Mouse (Mus musculus): ENCODE results near the gene Zfp69. TPM values are rescaled to one million over a fixed set of nuclear protein-coding genes. Genes with fewer than 3 reads are reported as not detected.
A peak's percentile ranks its signal among the peaks of the same experiment; 100 is the strongest.

The Zfp69 gene
- total and polyA plus RNA-seq, 2 experiments from 2014 or later, result 3.1 to 4.5 TPM

DNA sequence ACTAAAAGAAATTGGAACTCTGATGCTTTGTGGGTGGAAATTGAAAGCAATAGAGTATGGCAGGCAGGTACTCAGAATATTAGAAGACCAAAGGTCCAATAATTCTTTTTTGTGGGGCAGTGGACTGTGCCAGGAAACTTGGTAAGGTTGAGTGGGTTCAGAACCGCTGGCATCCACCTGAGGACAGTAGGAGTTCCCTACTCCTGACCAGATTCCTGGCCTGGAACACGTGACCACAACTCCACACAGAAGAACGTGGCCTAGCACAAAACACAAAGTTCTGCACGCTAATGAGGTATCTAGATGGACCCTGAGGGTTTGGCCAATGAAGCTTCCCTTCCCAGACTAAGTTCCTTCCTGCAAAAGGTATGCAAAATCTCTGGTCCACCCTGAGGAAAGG lies 38.6 kb downstream of the Zfp69 start:
- no peak for DNase-seq
- WGBS, result 45% methylated on average over 4 of the region's 4 CpGs
- Histone ChIP-seq H3K4me2 (ENCODE audit: low read depth) (no peak overlapping the region), H3K4me3 (ENCODE audit: low read depth, low read length) (no peak overlapping the region), H3K27me3 (ENCODE audit: insufficient read depth, low read length) (no peaks in the 10 kb centered on the region), H3K36me3 (ENCODE audit: insufficient read depth) (no peaks in the 10 kb centered on the region), H3K27ac (ENCODE audit: low read depth, low read length) (no peak overlapping the region), H3K9me3 (ENCODE audit: low read length) (no peaks in the 10 kb centered on the region), H3K4me1 (ENCODE audit: insufficient read depth) (no peaks in the 10 kb centered on the region), H3K9ac (no peak overlapping the region)
- TF ChIP-seq CTCF (IDR thresholded peaks at IDR 0.05; ENCODE audit: low read depth), result no peak
- no peak for ATAC-seq

- ATAC-seq, result no peak
- Histone ChIP-seq H3K36me3 (ENCODE audit: insufficient read depth) (no peaks in the 10 kb centered on the region), H3K27ac (ENCODE audit: low read depth, low read length) (no peak overlapping the region), H3K4me2 (ENCODE audit: low read depth) (no peak overlapping the region), H3K4me1 (ENCODE audit: insufficient read depth) (no peaks in the 10 kb centered on the region), H3K4me3 (ENCODE audit: low read depth, low read length) (no peak overlapping the region), H3K9me3 (ENCODE audit: low read length) (no peaks in the 10 kb centered on the region), H3K27me3 (ENCODE audit: insufficient read depth, low read length) (no peaks in the 10 kb centered on the region), H3K9ac (no peak overlapping the region)
- no peak for DNase-seq
- 83% methylated on average over 6 of the region's 6 CpGs for WGBS
- TF ChIP-seq CTCF (IDR thresholded peaks at IDR 0.05; ENCODE audit: low read depth), result no peak
Measured at GRCm38 (mm10) chr4:120911086-120911485, 40.4 kb downstream of the Zfp69 start.

GRCm38 (mm10) chr4:120909558-120910150 lies 41.8 kb downstream of the Zfp69 start:
- H3K36me3 ChIP-seq (ENCODE audit: insufficient read depth), result no peaks in the 10 kb centered on the region
- no peaks in the 10 kb centered on the region for H3K4me1 ChIP-seq (ENCODE audit: insufficient read depth)
- ATAC-seq (peak; percentile 58; the same call in 1 of the 2 replicates), DNase-seq (peak; percentile 90)
- no peaks in the 10 kb centered on the region for H3K27me3 ChIP-seq (ENCODE audit: insufficient read depth, low read length)
- H3K9ac ChIP-seq, result no peak overlapping the region
- peak; percentile 95 for TF ChIP-seq CTCF (IDR thresholded peaks at IDR 0.05; ENCODE audit: low read depth)
- WGBS, result 31% methylated on average over 15 of the region's 15 CpGs
- H3K4me2 ChIP-seq (ENCODE audit: low read depth), result no peak overlapping the region
- no peak overlapping the region for H3K27ac ChIP-seq (ENCODE audit: low read depth, low read length)
- no peaks in the 10 kb centered on the region for H3K9me3 ChIP-seq (ENCODE audit: low read length)
- H3K4me3 ChIP-seq (ENCODE audit: low read depth, low read length), result no peak overlapping the region

- TF ChIP-seq CTCF (IDR thresholded peaks at IDR 0.05; ENCODE audit: low read depth), result no peak
- H3K9me3 ChIP-seq (ENCODE audit: low read length), result no peaks in the 10 kb centered on the region
- no peaks in the 10 kb centered on the region for H3K36me3 ChIP-seq (ENCODE audit: insufficient read depth)
- no peak overlapping the region for H3K27ac ChIP-seq (ENCODE audit: low read depth, low read length)
- ATAC-seq (no peak), DNase-seq (no peak)
- WGBS, result 76% methylated on average over 5 of the region's 5 CpGs
- H3K27me3 ChIP-seq (ENCODE audit: insufficient read depth, low read length), result no peaks in the 10 kb centered on the region
- no peaks in the 10 kb centered on the region for H3K4me1 ChIP-seq (ENCODE audit: insufficient read depth)
- H3K9ac ChIP-seq, result no peak overlapping the region
- no peak overlapping the region for H3K4me3 ChIP-seq (ENCODE audit: low read depth, low read length)
- no peak overlapping the region for H3K4me2 ChIP-seq (ENCODE audit: low read depth)
Measured at GRCm38 (mm10) chr4:120905644-120906043, 45.9 kb downstream of the Zfp69 start.

DNA sequence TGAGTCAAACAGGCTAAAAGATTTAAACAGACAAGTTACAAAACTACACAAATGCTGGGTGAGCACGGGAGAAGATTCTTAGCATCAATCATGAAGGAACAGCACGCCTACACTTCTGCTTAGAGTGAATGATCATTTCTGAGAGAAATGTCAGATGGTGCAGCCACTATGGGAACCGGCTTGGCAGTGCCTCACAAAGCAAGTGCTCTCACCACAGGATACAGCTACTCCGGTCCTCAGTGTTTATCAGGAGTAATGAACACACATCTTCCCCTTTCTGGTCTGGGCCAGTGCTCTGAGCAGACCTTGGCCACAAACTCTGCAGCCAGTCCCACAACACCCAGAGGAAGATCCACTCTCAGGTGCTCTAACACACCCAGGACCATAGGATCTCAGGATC lies 47.0 kb downstream of the Zfp69 start:
- no peaks in the 10 kb centered on the region for H3K4me1 ChIP-seq (ENCODE audit: insufficient read depth)
- WGBS, result 80% methylated on average over 4 of the region's 4 CpGs
- H3K27me3 ChIP-seq (ENCODE audit: insufficient read depth, low read length), result no peaks in the 10 kb centered on the region
- H3K9me3 ChIP-seq (ENCODE audit: low read length), result no peaks in the 10 kb centered on the region
- no peak overlapping the region for H3K4me3 ChIP-seq (ENCODE audit: low read depth, low read length)
- no peaks in the 10 kb centered on the region for H3K36me3 ChIP-seq (ENCODE audit: insufficient read depth)
- no peak overlapping the region for H3K9ac ChIP-seq
- no peak overlapping the region for H3K4me2 ChIP-seq (ENCODE audit: low read depth)
- no peak for DNase-seq
- no peak for TF ChIP-seq CTCF (IDR thresholded peaks at IDR 0.05; ENCODE audit: low read depth)
- no peak overlapping the region for H3K27ac ChIP-seq (ENCODE audit: low read depth, low read length)
- ATAC-seq, result no peak

DNA sequence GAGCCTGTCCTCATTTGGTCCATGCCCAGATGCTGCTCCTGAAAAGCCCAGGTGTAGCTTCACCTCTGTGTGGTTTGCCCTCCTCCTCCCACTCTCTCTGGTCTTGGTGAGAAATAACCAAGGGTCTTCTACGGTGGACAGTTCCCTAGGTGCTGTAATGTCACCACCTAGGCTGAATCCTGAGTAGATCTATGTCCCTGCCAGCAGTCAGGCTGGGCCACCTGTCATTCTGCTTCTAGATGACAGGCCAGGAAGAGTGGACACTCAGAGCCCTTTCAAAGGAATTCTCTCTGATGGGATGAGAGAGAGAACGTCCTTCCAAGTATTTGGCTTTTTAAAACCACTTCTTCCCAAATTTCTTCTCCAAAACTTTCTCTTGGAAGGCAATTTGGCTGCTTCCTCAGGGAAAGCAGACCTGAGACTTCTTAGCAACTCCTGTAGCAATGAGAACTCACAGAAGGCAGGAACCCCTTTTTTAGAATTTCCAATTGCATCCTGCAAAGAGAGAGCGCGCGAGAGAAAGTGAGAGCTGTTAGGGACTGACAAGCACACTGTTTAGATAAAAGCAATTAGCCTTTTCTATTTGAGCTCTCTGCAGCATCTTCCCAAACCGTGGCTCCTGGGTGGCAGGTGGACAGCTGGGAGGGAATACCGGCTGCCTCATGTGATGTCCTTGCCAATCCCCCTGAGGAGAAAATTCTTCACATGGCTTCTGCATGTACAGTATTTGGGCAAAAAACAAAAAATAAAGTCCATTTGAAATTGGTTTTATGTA lies 55.5 kb downstream of the Zfp69 start:
- Histone ChIP-seq H3K4me3 (ENCODE audit: low read depth, low read length) (no peak overlapping the region), H3K27me3 (ENCODE audit: insufficient read depth, low read length) (no peaks in the 10 kb centered on the region), H3K4me1 (ENCODE audit: insufficient read depth) (no peaks in the 10 kb centered on the region), H3K27ac (ENCODE audit: low read depth, low read length) (no peak overlapping the region), H3K36me3 (ENCODE audit: insufficient read depth) (no peaks in the 10 kb centered on the region), H3K9ac (no peak overlapping the region), H3K9me3 (ENCODE audit: low read length) (no peaks in the 10 kb centered on the region), H3K4me2 (ENCODE audit: low read depth) (no peak overlapping the region)
- no peak for TF ChIP-seq CTCF (IDR thresholded peaks at IDR 0.05; ENCODE audit: low read depth)
- no peak for DNase-seq
- ATAC-seq, result no peak
- WGBS, result 75% methylated on average over 7 of the region's 7 CpGs

DNA sequence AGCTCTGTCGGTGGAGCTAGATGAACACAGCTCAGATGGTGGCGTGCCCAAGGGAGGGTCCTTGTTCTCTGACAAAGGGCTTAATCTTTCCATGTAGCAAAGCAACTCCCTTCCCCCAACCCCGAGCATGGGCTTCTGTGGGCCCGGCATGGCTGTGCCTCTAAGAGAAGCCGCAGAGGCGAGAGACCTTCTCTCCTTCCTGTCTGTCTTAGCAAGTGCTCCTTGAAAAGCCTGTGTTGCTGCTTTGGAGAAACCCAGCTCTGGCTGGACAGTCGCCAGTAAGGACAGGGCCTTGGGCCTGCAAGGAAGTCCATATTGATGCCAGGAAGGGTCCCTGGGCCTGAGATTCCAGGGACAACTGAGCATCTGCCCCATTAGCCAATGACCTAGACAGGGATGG lies 56.3 kb downstream of the Zfp69 start:
- no peak for TF ChIP-seq CTCF (IDR thresholded peaks at IDR 0.05; ENCODE audit: low read depth)
- H3K9me3 ChIP-seq (ENCODE audit: low read length), result no peaks in the 10 kb centered on the region
- WGBS, result 70% methylated on average over 7 of the region's 7 CpGs
- H3K4me2 ChIP-seq (ENCODE audit: low read depth), result no peak overlapping the region
- ATAC-seq (no peak), DNase-seq (no peak)
- no peaks in the 10 kb centered on the region for H3K4me1 ChIP-seq (ENCODE audit: insufficient read depth)
- no peak overlapping the region for H3K4me3 ChIP-seq (ENCODE audit: low read depth, low read length)
- no peaks in the 10 kb centered on the region for H3K27me3 ChIP-seq (ENCODE audit: insufficient read depth, low read length)
- no peaks in the 10 kb centered on the region for H3K36me3 ChIP-seq (ENCODE audit: insufficient read depth)
- no peak overlapping the region for H3K9ac ChIP-seq
- no peak overlapping the region for H3K27ac ChIP-seq (ENCODE audit: low read depth, low read length)

All from forebrain, postnatal 0 days (tissue).